Comparison of ENCODE assay signal across 11 mouse cellular contexts in the genomic region with DNA sequence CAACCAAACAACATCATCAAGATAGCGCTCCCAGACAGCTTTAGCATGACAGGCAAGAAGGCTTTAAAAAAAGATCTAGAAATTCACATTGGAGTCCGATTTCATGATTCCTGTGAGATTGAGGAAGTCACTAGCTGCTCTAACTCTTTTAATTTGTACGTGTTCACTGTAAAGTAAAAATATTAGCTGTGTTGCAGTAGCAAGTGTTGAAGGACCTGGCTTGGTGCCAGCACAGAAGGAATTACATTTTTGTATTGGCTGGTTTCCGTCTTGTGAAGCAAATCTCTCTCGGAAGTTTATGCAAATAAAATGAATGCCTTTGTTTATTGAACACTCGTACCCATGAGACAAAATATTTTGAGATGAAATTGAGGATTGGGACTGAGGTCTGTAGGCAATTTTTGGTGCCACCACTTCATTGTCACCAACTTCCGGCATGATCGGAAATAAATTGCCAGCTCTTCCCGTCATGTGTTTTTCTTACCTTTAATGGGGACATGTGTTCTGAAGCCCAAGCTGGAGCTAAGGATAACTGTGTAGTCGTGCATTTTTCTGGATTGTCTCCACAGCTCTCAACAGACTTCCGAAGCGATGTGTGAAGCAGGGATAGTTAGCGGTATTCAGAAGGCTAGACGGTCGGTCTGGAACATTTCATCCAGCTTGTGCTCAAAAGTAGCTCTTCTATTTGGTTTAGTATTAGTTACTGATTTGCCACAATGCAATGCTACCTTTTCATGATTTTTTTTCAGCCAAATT.
DNase-seq lines count a peak whose midpoint lies in the region; TF ChIP-seq lines count a peak whose summit lies in the region.
"Had no signal": no experiment of that assay in that cellular context is flagged by ENCODE, and none has a peak within 500 bp of the region (broad histone marks: within the 10 kb centered on the region; RNA-seq: fewer than 3 reads in every experiment).

No protein-coding gene starts in this region.

- no peaks in the 10 kb centered on the region for H3K4me1 ChIP-seq in heart, embryonic 10.5 days
- H3K4me1 ChIP-seq: embryonic facial prominence, embryonic 10.5 days; limb, embryonic 10.5 days had no signal

- 84% methylated on average over 15 of the region's 15 CpGs for WGBS in heart, embryonic 10.5 days

- peak; percentile 2 to 4 for DNase-seq in heart, postnatal 10 days
- no peak for DNase-seq in heart, embryonic 10.5 days (ENCODE audit: low spot score)
- DNase-seq in adipocyte (ENCODE audit: low spot score) = peak; percentile 28
- DNase-seq in frontal cortex, postnatal 36 days (ENCODE audit: low spot score in 2 of 2) = peak; percentile 15 to 24
- DNase-seq in lung, postnatal 10 days = peak; percentile 27
- DNase-seq in gastrocnemius, adult 2 months = no peak
- DNase-seq in gastrocnemius, postnatal 4 days (ENCODE audit: low spot score in 2 of 2) = no peak
- DNase-seq: kidney, adult 11 months; liver, postnatal 0 days had no signal

- no peaks in the 10 kb centered on the region for H3K36me3 ChIP-seq in heart, embryonic 10.5 days
- H3K36me3 ChIP-seq: embryonic facial prominence, embryonic 10.5 days; limb, embryonic 10.5 days had no signal

- no peak overlapping the region for H3K27ac ChIP-seq in heart, embryonic 10.5 days
- no peak overlapping the region for H3K27ac ChIP-seq in gastrocnemius, adult 2 months
- H3K27ac ChIP-seq: embryonic facial prominence, embryonic 10.5 days; limb, embryonic 10.5 days had no signal

- no peak overlapping the region for H3K4me3 ChIP-seq in heart, embryonic 10.5 days
- no peak overlapping the region for H3K4me3 ChIP-seq in gastrocnemius, adult 2 months
- H3K4me3 ChIP-seq: embryonic facial prominence, embryonic 10.5 days; limb, embryonic 10.5 days had no signal

- no peak for TF ChIP-seq CTCF in gastrocnemius, adult 2 months (IDR thresholded peaks at IDR 0.05)

- no peaks in the 10 kb centered on the region for H3K27me3 ChIP-seq in heart, embryonic 10.5 days (ENCODE audit: insufficient read depth, poor library complexity, severe bottlenecking)

- intact Hi-C loops in heart, postnatal 10 days (cut with DNase I) = no loop called here
- intact Hi-C loops in gastrocnemius, adult 2 months (cut with DNase I) = no loop called here

- H3K9me3 ChIP-seq in heart, embryonic 10.5 days = no peaks in the 10 kb centered on the region
- H3K9me3 ChIP-seq: embryonic facial prominence, embryonic 10.5 days; limb, embryonic 10.5 days had no signal

Comparison
In these comparisons a context has a peak if more than half of its experiments do, and no peak if none do; other contexts are left out.
1. DNase-seq: peak in heart, postnatal 10 days (2 of 2), adipocyte (single experiment), frontal cortex, postnatal 36 days (2 of 2) and lung, postnatal 10 days (single experiment); none in heart, embryonic 10.5 days (single experiment), gastrocnemius, adult 2 months (single experiment) and gastrocnemius, postnatal 4 days (0 of 2).